Mouse (Mus musculus) limb, embryonic 13.5 days (tissue): ENCODE data around the gene Ankrd1. TPM values are rescaled to one million over a fixed set of nuclear protein-coding genes. Genes with fewer than 3 reads are reported as not detected.

Experiments
- ATAC-seq: fragments of 200-750 bp; cut with Nextera tagmentation; 2 replicates; pipeline ENCODE4 v1.8.0; 2017; ENCODE audit warnings: low read depth, moderate number of reproducible peaks, moderate TSS enrichment; ENCODE audit not compliant: low FRiP score
- H3K27ac ChIP-seq: fragments of 300-500 bp; sonication (generic); 2 replicates; pipeline ENCODE4 v1.5.1; 2015; ENCODE audit warnings: inconsistent platforms, mild to moderate bottlenecking, moderate library complexity
- H3K27me3 ChIP-seq: fragments of 300-500 bp; sonication (generic); 2 replicates; pipeline ENCODE4 v1.6.1; 2015; ENCODE audit warnings: mild to moderate bottlenecking, inconsistent platforms
- H3K36me3 ChIP-seq: fragments of 300-500 bp; sonication (generic); 2 replicates; pipeline ENCODE4 v1.6.1; 2015; ENCODE audit warnings: inconsistent platforms, mild to moderate bottlenecking, moderate library complexity
- H3K4me1 ChIP-seq: fragments of 300-500 bp; sonication (generic); 2 replicates; pipeline ENCODE4 v1.6.1; 2015; ENCODE audit warnings: inconsistent platforms
- H3K4me2 ChIP-seq: fragments of 300-500 bp; sonication (generic); replicated peaks from 2 replicates; pipeline ENCODE4 v1.6.1; 2015; ENCODE audit warnings: inconsistent platforms, mild to moderate bottlenecking, moderate library complexity
- H3K4me3 ChIP-seq: fragments of 300-500 bp; sonication (generic); 2 replicates; pipeline ENCODE4 v1.5.1; 2015; ENCODE audit warnings: moderate library complexity, mild to moderate bottlenecking, inconsistent platforms
- H3K9ac ChIP-seq: fragments of 300-500 bp; sonication (generic); 2 replicates; pipeline ENCODE4 v1.6.1; 2015; ENCODE audit warnings: mild to moderate bottlenecking, inconsistent platforms
- H3K9me3 ChIP-seq: fragments of 300-500 bp; sonication (generic); 2 replicates; pipeline ENCODE4 v1.6.1; 2016; ENCODE audit warnings: inconsistent platforms
- WGBS: fragments of 180-500 bp; shearing (Covaris S2); methylation state at CpG from one replicate; pipeline ENCODE4 v1.1.7; 2015; 5-methylcytosine and 5-hydroxymethylcytosine counted together
- polyA plus RNA-seq: library from polyadenylated mRNA; unstranded; fragments of >200 nt; fragmentation: Nextera tagmentation; extraction: Ambion mirVana; gene quantifications from 2 replicates; pipeline ENCODE4 v1.2.1, GENCODE M21; 2015

Ankrd1 gene
- polyA plus RNA-seq, 1 experiment from 2014 or later, result 2.8 TPM

DNA sequence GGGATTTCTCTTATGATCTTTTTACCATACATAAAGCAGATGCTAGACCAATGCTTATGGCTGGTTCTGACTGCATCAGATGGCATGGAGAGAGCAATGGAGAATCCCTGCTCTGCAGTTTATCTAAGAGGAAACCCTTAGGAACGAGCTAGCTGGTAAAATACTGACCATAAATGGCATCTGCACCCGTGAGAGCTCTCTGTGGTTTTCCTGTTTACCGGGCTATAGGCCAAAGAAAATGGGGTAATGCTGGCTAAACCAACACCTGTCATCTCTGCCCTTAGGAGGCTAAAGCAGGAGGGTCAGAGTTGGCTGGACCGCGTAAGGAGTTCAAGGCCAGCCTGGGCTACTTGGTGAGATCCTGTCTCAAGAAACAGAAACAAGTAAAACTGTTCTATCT lies 16.0 kb downstream of the Ankrd1 start:
- Histone ChIP-seq H3K9ac (no peak overlapping the region), H3K9me3 (no peaks in the 10 kb centered on the region), H3K27ac (no peak overlapping the region), H3K36me3 (peaks cover 50% of the 10 kb centered on the region), H3K4me3 (no peak overlapping the region), H3K27me3 (no peaks in the 10 kb centered on the region), H3K4me2 (no peak overlapping the region), H3K4me1 (no peaks in the 10 kb centered on the region)
- WGBS, result 87% methylated on average over 5 of the region's 5 CpGs
- no peak for ATAC-seq

GRCm38 (mm10) chr19:36098916-36099315 lies 21.0 kb downstream of the Ankrd1 start:
- Histone ChIP-seq H3K9ac (no peak overlapping the region), H3K4me1 (no peaks in the 10 kb centered on the region), H3K27me3 (no peaks in the 10 kb centered on the region), H3K27ac (no peak overlapping the region), H3K36me3 (peaks cover 79% of the 10 kb centered on the region), H3K9me3 (no peaks in the 10 kb centered on the region), H3K4me3 (no peak overlapping the region), H3K4me2 (no peak overlapping the region)
- 77% methylated on average over 7 of the region's 7 CpGs for WGBS
- no peak for ATAC-seq

DNA sequence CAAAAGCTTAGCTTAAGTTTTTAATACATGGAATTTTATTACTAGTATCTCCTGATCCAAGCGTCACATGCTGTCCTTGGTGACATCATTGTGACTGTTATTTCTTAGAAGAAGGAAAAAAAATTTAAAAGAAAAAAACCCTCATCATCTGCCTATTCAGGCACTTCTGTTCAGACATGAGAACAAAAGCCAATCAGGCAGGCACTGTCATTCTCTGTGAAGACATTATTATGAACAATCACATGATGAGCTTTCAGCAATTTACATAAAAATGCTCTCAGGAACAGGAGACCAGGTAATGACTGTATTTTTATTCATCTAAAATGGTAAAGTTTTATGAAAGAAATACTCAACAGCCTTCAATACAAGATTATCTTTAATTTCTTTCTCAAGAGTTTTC lies 21.6 kb downstream of the Ankrd1 start:
- no peak for ATAC-seq
- Histone ChIP-seq H3K4me2 (no peak overlapping the region), H3K4me1 (no peaks in the 10 kb centered on the region), H3K27me3 (no peaks in the 10 kb centered on the region), H3K4me3 (no peak overlapping the region), H3K36me3 (peaks cover 80% of the 10 kb centered on the region), H3K27ac (no peak overlapping the region), H3K9ac (no peak overlapping the region), H3K9me3 (no peaks in the 10 kb centered on the region)
- 84% methylated on average over 1 of the region's 1 CpGs for whole genome bisulfite sequencing

DNA sequence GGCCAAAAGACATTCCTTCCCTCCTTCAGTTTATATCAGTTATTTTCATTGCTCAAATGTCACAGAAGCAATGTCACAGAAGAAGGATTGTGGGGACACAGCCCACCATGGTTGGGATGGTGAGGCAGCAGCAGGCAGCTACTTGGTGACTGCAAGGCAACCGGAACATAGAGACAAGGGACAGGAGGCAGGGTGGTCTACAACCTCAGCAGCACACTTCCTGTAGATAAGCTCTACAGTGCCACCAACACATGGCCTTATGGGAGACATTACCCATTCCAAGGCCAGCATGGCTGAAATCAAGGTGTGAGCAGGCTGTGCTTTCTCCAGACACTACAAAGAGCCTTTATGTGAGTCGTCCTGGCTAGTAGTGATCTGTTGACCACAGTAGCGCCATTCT lies 22.7 kb downstream of the Ankrd1 start:
- ATAC-seq, result no peak
- H3K36me3 ChIP-seq, result peaks cover 79% of the 10 kb centered on the region
- 85% methylated on average over 3 of the region's 3 CpGs for WGBS

DNA sequence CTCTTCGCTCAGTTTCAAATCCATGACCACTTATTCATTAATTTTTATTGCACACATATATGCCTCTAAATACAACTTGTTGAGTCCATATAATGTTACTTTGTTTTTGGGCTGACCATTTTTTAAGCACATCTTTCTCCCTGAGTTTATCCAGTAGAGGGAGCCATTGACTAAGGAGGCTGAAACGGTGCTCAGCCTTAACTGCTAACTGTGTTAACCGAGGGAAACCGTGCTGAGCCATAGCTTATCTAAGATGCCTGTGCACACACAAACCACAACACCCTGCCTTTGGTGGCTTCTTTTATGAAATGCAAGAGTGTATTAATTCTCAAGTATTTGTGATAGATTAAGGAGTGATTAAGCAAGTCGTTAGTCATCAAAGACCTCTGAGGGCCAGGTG lies 29.1 kb downstream of the Ankrd1 start:
- Histone ChIP-seq H3K4me3 (no peak overlapping the region), H3K27ac (no peak overlapping the region), H3K4me1 (no peaks in the 10 kb centered on the region), H3K36me3 (peaks cover 64% of the 10 kb centered on the region), H3K9ac (no peak overlapping the region), H3K4me2 (no peak overlapping the region), H3K27me3 (no peaks in the 10 kb centered on the region), H3K9me3 (no peaks in the 10 kb centered on the region)
- 52% methylated on average over 5 of the region's 5 CpGs for WGBS
- ATAC-seq, result no peak

More for the DNA sequence above, 22.7 kb downstream of the Ankrd1 start:
- no peaks in the 10 kb centered on the region for H3K9me3 ChIP-seq
- no peak overlapping the region for H3K4me2 ChIP-seq
- no peaks in the 10 kb centered on the region for H3K27me3 ChIP-seq
- no peak overlapping the region for H3K27ac ChIP-seq
- no peaks in the 10 kb centered on the region for H3K4me1 ChIP-seq
- no peak overlapping the region for H3K9ac ChIP-seq
- no peak overlapping the region for H3K4me3 ChIP-seq

DNA sequence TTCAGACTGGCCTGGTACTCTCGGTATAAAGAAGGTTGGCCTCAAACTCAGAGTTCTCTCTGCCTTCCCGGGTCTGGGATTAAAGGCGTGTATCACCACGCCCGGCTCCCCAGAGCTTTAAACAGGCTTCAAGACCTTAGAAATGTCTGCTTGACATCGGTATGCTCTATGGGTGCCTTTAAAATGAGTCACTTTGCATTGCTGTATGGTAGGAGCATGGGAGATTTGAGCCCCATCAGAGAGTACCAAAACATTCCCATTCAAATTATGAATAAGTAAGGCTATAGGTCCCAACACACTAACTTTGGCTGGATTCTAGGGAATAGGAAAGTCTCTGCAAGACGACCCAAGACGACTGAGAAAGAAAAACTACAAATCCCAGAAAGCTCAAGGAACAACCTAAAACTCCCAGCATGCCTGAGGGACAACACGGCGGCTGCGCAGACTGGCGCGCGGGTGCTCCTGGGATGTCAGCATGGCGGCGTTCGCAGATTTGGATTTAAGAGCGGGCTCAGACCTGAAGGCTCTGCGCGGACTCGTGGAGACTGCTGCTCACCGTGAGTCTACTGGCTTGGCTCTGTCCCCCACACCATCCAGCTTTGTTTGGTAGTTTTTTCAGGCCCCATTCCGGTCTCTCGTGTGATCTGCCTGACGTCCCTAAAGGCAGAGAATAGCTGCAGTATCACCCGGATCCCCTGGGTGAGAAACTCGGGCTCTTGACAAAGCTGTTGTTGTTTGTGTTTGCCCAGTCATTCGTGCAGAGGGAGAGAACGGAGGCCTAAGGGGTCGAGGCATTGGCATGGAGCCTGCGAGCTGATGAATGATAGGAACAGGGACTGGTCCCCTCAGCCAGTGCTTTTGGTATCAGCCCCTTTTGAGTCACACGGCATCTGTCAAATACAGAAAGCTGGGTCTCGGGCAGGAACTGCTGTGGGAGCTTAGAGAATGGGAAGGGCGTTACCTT lies 36.4 kb downstream of the Ankrd1 start, which contains the start of gene Rpp30:
TSS of gene Rpp30 (plus strand) at position 455 of the 964 bp plus-strand sequence.
- Histone ChIP-seq H3K4me3 (peak within 1 kb of the TSS; percentile 85), H3K36me3 (peaks cover 7% of the 10 kb centered on the region), H3K27me3 (no peaks in the 10 kb centered on the region), H3K4me1 (peaks cover 8% of the 10 kb centered on the region), H3K4me2 (peak within 1 kb of the TSS; percentile 88), H3K9me3 (no peaks in the 10 kb centered on the region), H3K27ac (no peak within 1 kb of the TSS), H3K9ac (peak within 1 kb of the TSS; percentile 85)
- peak; percentile 96 for ATAC-seq
- WGBS, result 2% methylated on average over 34 of the region's 34 CpGs

DNA sequence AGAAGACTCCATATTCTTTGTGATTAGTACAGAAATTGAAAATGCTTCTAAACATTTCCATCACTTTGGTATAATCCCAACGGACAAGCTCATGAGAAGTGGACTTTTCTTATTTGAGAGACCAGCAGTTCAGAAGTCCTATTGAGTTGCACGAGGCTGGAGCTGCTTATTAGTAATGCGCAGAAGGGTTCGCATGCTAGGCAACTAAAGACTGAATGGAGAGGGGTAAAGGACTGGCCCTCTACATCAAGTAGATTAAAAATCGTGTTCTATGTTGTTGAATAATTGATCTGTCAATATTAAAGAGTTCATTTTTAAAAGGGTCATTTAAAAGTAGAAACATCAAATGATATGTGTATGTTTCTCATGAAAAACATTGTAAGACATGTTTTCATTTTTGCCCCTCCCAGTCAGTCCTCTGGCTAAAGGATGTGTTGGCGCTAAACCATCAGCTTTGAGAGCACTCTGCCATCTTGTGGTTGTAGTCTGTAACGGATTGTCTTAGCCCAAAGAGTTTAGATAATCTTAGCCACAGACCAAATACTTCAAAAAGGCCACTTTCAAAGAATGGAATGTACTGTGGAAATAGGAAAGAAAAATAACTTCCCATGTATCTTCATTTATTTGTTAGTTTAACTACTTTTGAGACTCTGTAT lies 37.2 kb downstream of the Ankrd1 start:
- H3K4me2 ChIP-seq, result peak overlapping the region; percentile 88
- H3K4me1 ChIP-seq, result peaks cover 8% of the 10 kb centered on the region
- H3K36me3 ChIP-seq, result no peaks in the 10 kb centered on the region
- H3K9ac ChIP-seq, result peak overlapping the region; percentile 51
- peak; percentile 61; the same call in 1 of the 2 replicates for ATAC-seq
- WGBS, result 51% methylated on average over 7 of the region's 7 CpGs
- peak overlapping the region; percentile 85 for H3K4me3 ChIP-seq
- H3K27ac ChIP-seq, result no peak overlapping the region
- no peaks in the 10 kb centered on the region for H3K27me3 ChIP-seq
- H3K9me3 ChIP-seq, result no peaks in the 10 kb centered on the region

- no peaks in the 10 kb centered on the region for H3K4me1 ChIP-seq
- no peak overlapping the region for H3K4me3 ChIP-seq
- no peak overlapping the region for H3K27ac ChIP-seq
- 76% methylated on average over 2 of the region's 2 CpGs for WGBS
- no peak for ATAC-seq
- H3K9me3 ChIP-seq, result no peaks in the 10 kb centered on the region
- H3K27me3 ChIP-seq, result peaks cover 22% of the 10 kb centered on the region
- no peak overlapping the region for H3K9ac ChIP-seq
- H3K4me2 ChIP-seq, result no peak overlapping the region
- H3K36me3 ChIP-seq, result no peaks in the 10 kb centered on the region
Measured at GRCm38 (mm10) chr19:36062801-36063529, 56.9 kb downstream of the Ankrd1 start.

Other genes with a start within 250 kb of the Ankrd1 start
- gene Htr7, start 62.6 kb downstream of the Ankrd1 start, polyA plus RNA-seq, result 0.40 and 0.60 TPM in 2 replicates
- gene Rpp30, start 36.4 kb downstream of the Ankrd1 start, polyA plus RNA-seq, result 78.2 and 82.0 TPM in 2 replicates
- gene Pcgf5, start 228.2 kb upstream of the Ankrd1 start, polyA plus RNA-seq, result 6.9 and 7.1 TPM in 2 replicates